9 mouse cellular contexts compared by ENCODE assay signal in the genomic region with DNA sequence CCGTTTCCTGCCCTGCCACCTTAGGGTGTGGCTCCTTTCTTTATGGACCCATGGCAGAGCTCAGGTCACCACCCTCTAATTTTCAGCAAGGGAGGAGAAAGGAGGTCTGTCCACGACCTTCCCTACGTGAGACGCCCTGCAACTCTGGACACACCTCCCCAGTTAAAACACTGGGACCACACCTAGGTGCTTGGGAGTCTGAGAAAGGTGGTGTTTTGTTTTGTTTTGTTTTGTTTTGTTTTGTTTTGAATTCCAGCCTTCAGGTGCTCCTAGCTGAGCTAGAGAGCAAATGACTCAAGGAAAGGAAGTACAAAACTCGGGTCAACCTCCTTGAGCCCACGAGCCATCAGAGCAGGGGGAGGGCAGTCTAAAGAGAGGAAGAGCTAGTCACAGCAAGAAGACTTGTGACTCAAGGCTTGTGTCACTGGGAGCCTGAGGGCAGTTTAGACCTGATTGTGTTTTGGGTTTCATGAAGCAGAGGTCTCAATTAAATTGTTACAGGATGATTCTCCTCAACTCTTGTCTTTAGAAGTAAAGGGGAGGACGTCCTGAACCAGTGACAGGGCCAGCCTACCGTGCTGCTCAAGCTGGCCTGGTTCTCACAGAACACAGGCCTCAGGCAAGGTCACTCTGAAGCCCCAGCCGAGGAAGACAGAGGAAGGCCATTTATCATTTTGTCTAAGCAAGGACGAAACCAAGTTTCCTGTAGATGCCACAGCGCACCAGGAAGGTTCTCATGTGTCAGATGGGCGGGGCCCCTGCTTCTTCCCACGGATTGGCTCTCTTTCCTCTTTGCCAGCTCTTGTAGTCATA. TPM values are rescaled to one million over a fixed set of nuclear protein-coding genes. Genes with fewer than 3 reads are reported as not detected.
DNase-seq lines count a peak whose midpoint lies in the region; ATAC-seq and TF ChIP-seq lines count a peak whose summit lies in the region.
"Had no signal": no experiment of that assay in that cellular context is flagged by ENCODE, and none has a peak within 500 bp of the region (broad histone marks: within the 10 kb centered on the region; RNA-seq: fewer than 3 reads in every experiment).

No protein-coding gene starts in this region.

- no peaks in the 10 kb centered on the region for H3K36me3 ChIP-seq in testis, adult 2 months (ENCODE audit: control insufficient read depth, insufficient read depth, low read length)
- no peaks in the 10 kb centered on the region for H3K36me3 ChIP-seq in limb, embryonic 10.5 days
- no peaks in the 10 kb centered on the region for H3K36me3 ChIP-seq in stomach, embryonic 15.5 days
- H3K36me3 ChIP-seq: embryonic facial prominence, embryonic 15.5 days had no signal

- peak overlapping the region; percentile 7; the same call in 1 of the 2 replicates for H3K27ac ChIP-seq in testis, adult 2 months (ENCODE audit: control insufficient read depth, insufficient read depth, low read depth, low read length)
- peak overlapping the region; percentile 27; the same call in 1 of the 2 replicates for H3K27ac ChIP-seq in limb, embryonic 10.5 days
- peak overlapping the region; percentile 57 for H3K27ac ChIP-seq in stomach, embryonic 15.5 days
- H3K27ac ChIP-seq: embryonic facial prominence, embryonic 15.5 days had no signal

- 0 out of 2 replicates have a peak overlapping the region, but pooled peaks have one; percentile 8 for H3K4me2 ChIP-seq in stomach, embryonic 15.5 days
- H3K4me2 ChIP-seq: embryonic facial prominence, embryonic 15.5 days had no signal

- no peak for TF ChIP-seq CTCF in testis, adult 2 months (IDR thresholded peaks at IDR 0.05; ENCODE audit: control insufficient read depth, insufficient read depth, insufficient replicate concordance, low read depth, low read length)

- H3K4me3 ChIP-seq in testis, adult 2 months (ENCODE audit: control insufficient read depth, low read depth, low read length) = peak overlapping the region; percentile 79
- peak overlapping the region; percentile 20; the same call in 1 of the 2 replicates for H3K4me3 ChIP-seq in limb, embryonic 10.5 days
- H3K4me3 ChIP-seq in stomach, embryonic 15.5 days (replicated peaks) = no peak overlapping the region
- H3K4me3 ChIP-seq: embryonic facial prominence, embryonic 15.5 days had no signal

- ATAC-seq in stomach, embryonic 15.5 days (ENCODE audit: insufficient read depth, low FRiP score, low read depth) = no peak

- WGBS in limb, embryonic 10.5 days = 34% methylated on average over 13 of the region's 13 CpGs
- WGBS in stomach, embryonic 15.5 days = 28% methylated on average over 13 of the region's 13 CpGs

- no peaks in the 10 kb centered on the region for H3K27me3 ChIP-seq in testis, adult 2 months (ENCODE audit: control insufficient read depth, insufficient read depth, low read length)
- no peaks in the 10 kb centered on the region for H3K27me3 ChIP-seq in limb, embryonic 10.5 days (ENCODE audit: low read depth, poor library complexity, severe bottlenecking)
- no peaks in the 10 kb centered on the region for H3K27me3 ChIP-seq in stomach, embryonic 15.5 days (replicated peaks)
- H3K27me3 ChIP-seq: embryonic facial prominence, embryonic 15.5 days had no signal

- no peak for TF ChIP-seq POLR2A in testis, adult 2 months (IDR thresholded peaks at IDR 0.05; ENCODE audit: control insufficient read depth, low read depth, low read length)

- no peaks in the 10 kb centered on the region for H3K9me3 ChIP-seq in limb, embryonic 10.5 days (replicated peaks)
- H3K9me3 ChIP-seq in stomach, embryonic 15.5 days = no peaks in the 10 kb centered on the region
- H3K9me3 ChIP-seq: embryonic facial prominence, embryonic 15.5 days had no signal

- no peak for DNase-seq in testis, postnatal 10 days (ENCODE audit: low spot score)
- peak; percentile 76 for DNase-seq in embryo, embryonic 9.5 days (ENCODE audit: extremely low spot score)
- peak; percentile 76 for DNase-seq in limb, embryonic 10.5 days (ENCODE audit: low spot score)
- no peak for DNase-seq in layer of hippocampus, postnatal 10 days (ENCODE audit: low spot score in 2 of 2)
- DNase-seq in right cerebral cortex, postnatal 4 days = no peak
- no peak for DNase-seq in spleen, postnatal 14 days (ENCODE audit: low spot score in 2 of 2)

- H3K4me1 ChIP-seq in testis, adult 2 months (ENCODE audit: control insufficient read depth, insufficient read depth, low read length) = peaks cover 5% of the 10 kb centered on the region
- H3K4me1 ChIP-seq in limb, embryonic 10.5 days = peaks cover 44% of the 10 kb centered on the region
- peaks cover 30% of the 10 kb centered on the region for H3K4me1 ChIP-seq in stomach, embryonic 15.5 days

- no peak overlapping the region for H3K9ac ChIP-seq in stomach, embryonic 15.5 days
- H3K9ac ChIP-seq: embryonic facial prominence, embryonic 15.5 days had no signal

RNA-seq across cellular contexts. Expression of a gene that starts 50.3 kb away (rescaled TPM):
- 2.3 and 2.6 TPM in 2 replicates for polyA plus RNA-seq in testis, adult 2 months (2012; rRNA removed)
- 13.3 and 18.9 TPM in 2 replicates for polyA plus RNA-seq in limb, embryonic 10.5 days (2016; fragmentation: Nextera tagmentation; extraction: Ambion mirVana)
- 24.2 and 28.2 TPM in 2 replicates for polyA plus RNA-seq in stomach, embryonic 15.5 days (2015; fragmentation: Nextera tagmentation; extraction: Ambion mirVana)
- total RNA-seq in layer of hippocampus, postnatal 10 days (2021) = 1 to 10 TPM; 7.6 to 8.8 TPM

Comparison
In these comparisons a context has a peak if more than half of its experiments do, and no peak if none do; other contexts are left out.
1. H3K27ac ChIP-seq: peak in every context shown above with its lines; median percentile 57 in stomach, embryonic 15.5 days; 27 in limb, embryonic 10.5 days; 7 in testis, adult 2 months.
2. DNase-seq: peak in embryo, embryonic 9.5 days (single experiment) and limb, embryonic 10.5 days (single experiment); none in testis, postnatal 10 days (single experiment), layer of hippocampus, postnatal 10 days (0 of 2), right cerebral cortex, postnatal 4 days (single experiment) and spleen, postnatal 14 days (0 of 2).